ENCODE assay signal across 9 mouse cellular contexts in the genomic region with DNA sequence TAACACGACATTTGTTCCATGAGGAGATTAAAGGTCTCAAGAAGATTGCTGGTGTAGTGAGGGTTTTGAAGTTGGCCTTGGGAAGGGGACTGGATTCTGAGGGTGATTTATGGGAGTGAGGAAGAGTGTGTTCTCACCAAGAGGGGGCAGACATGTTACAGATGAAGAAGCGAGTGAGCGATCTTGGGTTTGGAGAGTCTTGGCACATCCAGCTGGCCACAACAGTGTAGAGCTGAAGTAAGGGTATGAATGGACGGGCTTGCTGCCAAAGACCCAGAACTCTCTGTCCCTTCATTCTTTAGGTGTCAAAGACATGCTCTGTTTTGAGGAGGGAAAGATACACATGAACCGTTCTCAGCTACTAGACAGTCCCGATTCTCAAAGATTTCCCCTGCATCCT. TPM values are rescaled to one million over a fixed set of nuclear protein-coding genes. Genes with fewer than 3 reads are reported as not detected.
DNase-seq lines count a peak whose midpoint lies in the region; ATAC-seq and TF ChIP-seq lines count a peak whose summit lies in the region.
"Had no signal": no experiment of that assay in that cellular context is flagged by ENCODE, and none has a peak within 500 bp of the region (broad histone marks: within the 10 kb centered on the region; RNA-seq: fewer than 3 reads in every experiment).

No protein-coding gene starts in this region.

- peak; percentile 65 for TF ChIP-seq CTCF in Patski (IDR thresholded peaks at IDR 0.05)

- no peak overlapping the region for H3K4me2 ChIP-seq in heart, embryonic 11.5 days
- no peak overlapping the region for H3K4me2 ChIP-seq in stomach, embryonic 14.5 days (replicated peaks; ENCODE audit: low read depth, low read length)

- H3K9me3 ChIP-seq in heart, embryonic 11.5 days (replicated peaks; ENCODE audit: control insufficient read depth, low read length), result no peaks in the 10 kb centered on the region
- no peaks in the 10 kb centered on the region for H3K9me3 ChIP-seq in stomach, embryonic 14.5 days (ENCODE audit: control insufficient read depth, low read depth, low read length)

- in situ Hi-C loops in Patski (cut with MboI; ENCODE audit: low pct_unique_long_range_greater_than_20kb), result loop anchor here (5.0 kb wide), 1 partner anchor 89 kb away; no protein-coding TSS in a partner anchor

- no peak overlapping the region for H3K4me3 ChIP-seq in heart, embryonic 11.5 days (ENCODE audit: low read depth, low read length)
- no peak overlapping the region for H3K4me3 ChIP-seq in stomach, embryonic 14.5 days (ENCODE audit: low read depth, low read length)

- intact Hi-C loops in left cerebral cortex, postnatal 4 days (cut with DNase I), result loop anchor here (5.0 kb wide), 1 partner anchor 86 kb away; a partner anchor contains a TSS

- 64% methylated on average over 6 of the region's 6 CpGs for WGBS in heart, embryonic 11.5 days (ENCODE audit: insufficient replicate concordance)
- 65% methylated on average over 6 of the region's 6 CpGs for WGBS in stomach, embryonic 14.5 days

- ATAC-seq in heart, embryonic 11.5 days (replicated peaks; ENCODE audit: insufficient number of reproducible peaks, low FRiP score, low TSS enrichment), result no peak
- no peak for ATAC-seq in Patski
- ATAC-seq in stomach, embryonic 14.5 days (ENCODE audit: insufficient number of reproducible peaks, insufficient read depth, low FRiP score, low read depth), result 0 out of 2 replicates have a peak, but pooled peaks have one; percentile 42

- POLR2A ChIA-PET in Patski (lab: Charles Lee), result interaction anchor here (1.1 to 2.2 kb wide), 5 partner anchors 10 to 121 kb away, joined by 3 to 10 read pairs (median 6); a partner anchor contains a TSS

- no peaks in the 10 kb centered on the region for H3K36me3 ChIP-seq in heart, embryonic 11.5 days (ENCODE audit: control insufficient read depth, insufficient read depth, low read length)
- H3K36me3 ChIP-seq in stomach, embryonic 14.5 days (ENCODE audit: control insufficient read depth, insufficient read depth, low read length), result no peaks in the 10 kb centered on the region

- CTCF ChIA-PET in Patski (lab: Charles Lee), result interaction anchor here (0.7 to 3.8 kb wide), 26 partner anchors 9 to 159 kb away, joined by 3 to 33 read pairs (median 6); a partner anchor contains a TSS

- H3K27ac ChIP-seq in heart, embryonic 11.5 days (ENCODE audit: low read depth, low read length), result no peak overlapping the region
- H3K27ac ChIP-seq in stomach, embryonic 14.5 days (ENCODE audit: low read length), result no peak overlapping the region

- H3K4me1 ChIP-seq in heart, embryonic 11.5 days (ENCODE audit: control insufficient read depth, insufficient read depth, low read length), result no peaks in the 10 kb centered on the region
- H3K4me1 ChIP-seq in stomach, embryonic 14.5 days (ENCODE audit: control insufficient read depth, insufficient read depth, low read length), result 0 out of 2 replicates have a peak, but pooled peaks cover 6% of the 10 kb centered on the region

- H3K27me3 ChIP-seq in heart, embryonic 11.5 days (ENCODE audit: control insufficient read depth, insufficient read depth, low read length), result no peaks in the 10 kb centered on the region
- no peaks in the 10 kb centered on the region for H3K27me3 ChIP-seq in Patski
- H3K27me3 ChIP-seq in stomach, embryonic 14.5 days (ENCODE audit: control insufficient read depth, insufficient read depth, low read length), result no peaks in the 10 kb centered on the region

- no peak overlapping the region for H3K9ac ChIP-seq in heart, embryonic 11.5 days (ENCODE audit: low read depth, low read length)
- H3K9ac ChIP-seq in stomach, embryonic 14.5 days (replicated peaks; ENCODE audit: low read depth, low read length), result no peak overlapping the region

- peak; percentile 99 for DNase-seq in heart, adult 11 months
- no peak for DNase-seq in Patski (ENCODE audit: low read depth, low spot score)
- DNase-seq in frontal cortex, postnatal 14 days (ENCODE audit: low spot score in 2 of 2), result peak; percentile 55 to 74
- peak; percentile 80 for DNase-seq in kidney, adult 9 months
- DNase-seq in left cerebral cortex, postnatal 4 days, result peak; percentile 76
- no peak for DNase-seq in B cell, adult 2 months

RNA-seq across cellular contexts. Expression of a gene that starts 34.2 kb away (rescaled TPM):
- polyA plus RNA-seq in heart, embryonic 11.5 days (2014; fragmentation: Nextera tagmentation; extraction: Ambion mirVana), result not detected in 2 replicates
- polyA plus RNA-seq in Patski (2021), result not detected
- total RNA-seq in left cerebral cortex, postnatal 4 days (2021), result not detected
- not detected in 2 replicates for polyA plus RNA-seq in stomach, embryonic 14.5 days (2014; fragmentation: Nextera tagmentation; extraction: Ambion mirVana)
- total RNA-seq: gastrocnemius, postnatal 36 days had no signal

Comparison
In these comparisons a context has a peak if more than half of its experiments do, and no peak if none do; other contexts are left out.
1. DNase-seq: peak in heart, adult 11 months (single experiment), frontal cortex, postnatal 14 days (2 of 2), kidney, adult 9 months (single experiment) and left cerebral cortex, postnatal 4 days (single experiment); none in Patski (single experiment) and B cell, adult 2 months (0 of 2).